Mouse (Mus musculus): ENCODE data around the gene Gm10964.

Gene Gm10964

GRCm38 (mm10) chr3:103773508-103773907, 34.3 kb downstream of the Gm10964 start:
- in situ Hi-C loops (cut with MboI; ENCODE audit: unreplicated experiment in 2 of 2), result no loop called here

GRCm38 (mm10) chr3:103774009-103774408, 34.8 kb downstream of the Gm10964 start:
- in situ Hi-C loops (cut with MboI; ENCODE audit: unreplicated experiment in 2 of 2), result no loop called here

- in situ Hi-C loops (cut with MboI; ENCODE audit: unreplicated experiment in 2 of 2), result loop anchor here in 1 of 2 experiments (25.0 kb wide), 2 partner anchors 766 to 2009 kb away; partner anchors contain the start of gene Csde1
These were observed 38.8 kb downstream of the Gm10964 start for GRCm38 (mm10) chr3:103777940-103778339.

- in situ Hi-C loops (cut with MboI; ENCODE audit: unreplicated experiment in 2 of 2), result loop anchor here in 1 of 2 experiments (25.0 kb wide), 2 partner anchors 766 to 2009 kb away; partner anchors contain the start of gene Csde1
These were observed 39.5 kb downstream of the Gm10964 start for GRCm38 (mm10) chr3:103778660-103779059.

- in situ Hi-C loops (cut with MboI; ENCODE audit: unreplicated experiment in 2 of 2), result loop anchor here in 1 of 2 experiments (25.0 kb wide), 2 partner anchors 767 to 2008 kb away; partner anchors contain the start of gene Csde1
These were observed 40.0 kb downstream of the Gm10964 start for GRCm38 (mm10) chr3:103779183-103779582.

GRCm38 (mm10) chr3:103780271-103780670, 41.1 kb downstream of the Gm10964 start:
- in situ Hi-C loops (cut with MboI; ENCODE audit: unreplicated experiment in 2 of 2), result loop anchor here in 1 of 2 experiments (25.0 kb wide), 2 partner anchors 768 to 2007 kb away; partner anchors contain the start of gene Csde1

GRCm38 (mm10) chr3:103780777-103781176, 41.6 kb downstream of the Gm10964 start:
- in situ Hi-C loops (cut with MboI; ENCODE audit: unreplicated experiment in 2 of 2), result loop anchor here in 1 of 2 experiments (25.0 kb wide), 2 partner anchors 768 to 2007 kb away; partner anchors contain the start of gene Csde1

GRCm38 (mm10) chr3:103782844-103783609, 43.9 kb downstream of the Gm10964 start:
- in situ Hi-C loops (cut with MboI; ENCODE audit: unreplicated experiment in 2 of 2), result loop anchor here in 1 of 2 experiments (25.0 kb wide), 2 partner anchors 771 to 2004 kb away; partner anchors contain the start of gene Csde1

- in situ Hi-C loops (cut with MboI; ENCODE audit: unreplicated experiment in 2 of 2), result loop anchor here (5.0 to 25.0 kb wide), 3 partner anchors 45 to 2000 kb away; partner anchors contain the start of gene Csde1 (in 1 of the 2)
These were observed 48.1 kb downstream of the Gm10964 start for GRCm38 (mm10) chr3:103787225-103787624.

GRCm38 (mm10) chr3:103789096-103789495, 49.9 kb downstream of the Gm10964 start:
- in situ Hi-C loops (cut with MboI; ENCODE audit: unreplicated experiment in 2 of 2), result loop anchor here (5.0 to 25.0 kb wide), 3 partner anchors 47 to 1998 kb away; partner anchors contain the start of gene Csde1 (in 1 of the 2)

- in situ Hi-C loops (cut with MboI; ENCODE audit: unreplicated experiment in 2 of 2), result loop anchor here (5.0 to 25.0 kb wide), 3 partner anchors 48 to 1997 kb away; partner anchors contain the start of gene Csde1 (in 1 of the 2)
These were observed 50.8 kb downstream of the Gm10964 start for GRCm38 (mm10) chr3:103789891-103790345.

- in situ Hi-C loops (cut with MboI; ENCODE audit: unreplicated experiment in 2 of 2), result loop anchor here in 1 of 2 experiments (25.0 kb wide), 2 partner anchors 778 to 1997 kb away; partner anchors contain the start of gene Csde1
These were observed 51.4 kb downstream of the Gm10964 start for GRCm38 (mm10) chr3:103790346-103791145.

GRCm38 (mm10) chr3:103791230-103792110, 52.3 kb downstream of the Gm10964 start, which contains the start of gene Hipk1:
Gene Hipk1, minus strand, starts transcription at chr3:103791563.
- in situ Hi-C loops (cut with MboI; ENCODE audit: unreplicated experiment in 2 of 2), result loop anchor here in 1 of 2 experiments (25.0 kb wide), 2 partner anchors 779 to 1996 kb away; partner anchors contain the start of gene Csde1

- in situ Hi-C loops (cut with MboI; ENCODE audit: unreplicated experiment in 2 of 2), result loop anchor here in 1 of 2 experiments (25.0 kb wide), 2 partner anchors 780 to 1995 kb away; partner anchors contain the start of gene Csde1
These were observed 52.9 kb downstream of the Gm10964 start for GRCm38 (mm10) chr3:103792111-103792406.

GRCm38 (mm10) chr3:103792566-103792965, 53.4 kb downstream of the Gm10964 start:
- in situ Hi-C loops (cut with MboI; ENCODE audit: unreplicated experiment in 2 of 2), result loop anchor here in 1 of 2 experiments (25.0 kb wide), 2 partner anchors 780 to 1995 kb away; partner anchors contain the start of gene Csde1

Measured in v-Abl transformed pro-B cells (cell line).